Mouse (Mus musculus) midbrain, embryonic 12.5 days (tissue): ENCODE measurements around the gene Vps37c. TPM values are rescaled to one million over a fixed set of nuclear protein-coding genes. Genes with fewer than 3 reads are reported as not detected.

Experiments used
- ATAC-seq: fragments of 200-750 bp; cut with Nextera tagmentation; 2 replicates; pipeline ENCODE4 v1.8.0; 2017; ENCODE audit warnings: low read depth, moderate TSS enrichment, moderate library complexity; ENCODE audit not compliant: low FRiP score
- H3K27ac ChIP-seq: fragments of 300-500 bp; sonication (generic); replicated peaks from 2 replicates; pipeline ENCODE4 v1.5.1; 2016; ENCODE audit warnings: mild to moderate bottlenecking
- H3K27me3 ChIP-seq: fragments of 300-500 bp; sonication (generic); 2 replicates; pipeline ENCODE4 v1.6.1; 2016; ENCODE audit warnings: mild to moderate bottlenecking
- H3K36me3 ChIP-seq: fragments of 300-500 bp; sonication (generic); 2 replicates; pipeline ENCODE4 v1.6.1; 2016
- H3K4me1 ChIP-seq: fragments of 300-500 bp; sonication (generic); 2 replicates; pipeline ENCODE4 v1.6.1; 2016
- H3K4me2 ChIP-seq: fragments of 300-500 bp; sonication (generic); replicated peaks from 2 replicates; pipeline ENCODE4 v1.6.1; 2016; ENCODE audit warnings: mild to moderate bottlenecking, moderate library complexity
- H3K4me3 ChIP-seq: fragments of 300-500 bp; sonication (generic); 2 replicates; pipeline ENCODE4 v1.5.1; 2016; ENCODE audit warnings: mild to moderate bottlenecking
- H3K9ac ChIP-seq: fragments of 300-500 bp; sonication (generic); replicated peaks from 2 replicates; pipeline ENCODE4 v1.6.1; 2016; ENCODE audit warnings: mild to moderate bottlenecking, moderate library complexity
- H3K9me3 ChIP-seq: fragments of 300-500 bp; sonication (generic); 2 replicates; pipeline ENCODE4 v1.6.1; 2016; ENCODE audit warnings: mild to moderate bottlenecking
- WGBS: fragments of 180-500 bp; shearing (Covaris S2); methylation state at CpG from one replicate; pipeline ENCODE4 v1.1.7; 2016; 5-methylcytosine and 5-hydroxymethylcytosine counted together
- polyA plus RNA-seq: library from polyadenylated mRNA; unstranded; fragments of >200 nt; fragmentation: Nextera tagmentation; extraction: Ambion mirVana; gene quantifications from 2 replicates; pipeline ENCODE4 v1.2.1, GENCODE M21; 2016

The Vps37c gene
- polyA plus RNA-seq, 1 experiment from 2014 or later = 30.5 TPM

DNA sequence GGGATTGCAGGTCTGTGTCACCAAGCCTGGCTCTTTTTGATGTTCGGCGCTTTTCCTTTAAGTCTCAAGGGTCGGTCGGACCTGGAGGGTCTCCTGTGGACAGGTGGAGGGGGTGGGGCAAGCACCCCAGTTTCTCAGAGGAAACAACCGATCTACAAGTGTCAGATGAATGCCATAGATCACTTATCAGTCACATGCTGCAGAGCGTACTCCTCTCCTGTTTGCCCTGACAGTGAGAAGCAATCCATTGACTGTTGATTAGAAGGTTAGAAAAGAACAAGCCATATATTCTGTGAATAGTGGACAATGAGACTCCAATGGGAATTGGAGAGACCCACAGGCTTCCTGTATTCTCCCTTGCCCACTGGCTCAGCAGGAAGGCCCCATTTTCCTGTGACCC lies 61.6 kb downstream of the Vps37c start:
- H3K4me3 ChIP-seq = no peak overlapping the region
- H3K9me3 ChIP-seq = no peaks in the 10 kb centered on the region
- 85% methylated on average over 6 of the region's 6 CpGs for WGBS
- ATAC-seq = no peak
- H3K27ac ChIP-seq = no peak overlapping the region
- H3K27me3 ChIP-seq = no peaks in the 10 kb centered on the region; the same call in 1 of the 2 replicates
- H3K9ac ChIP-seq = no peak overlapping the region
- H3K4me2 ChIP-seq = no peak overlapping the region
- no peaks in the 10 kb centered on the region for H3K36me3 ChIP-seq
- 0 out of 2 replicates have a peak, but pooled peaks cover 5% of the 10 kb centered on the region for H3K4me1 ChIP-seq

DNA sequence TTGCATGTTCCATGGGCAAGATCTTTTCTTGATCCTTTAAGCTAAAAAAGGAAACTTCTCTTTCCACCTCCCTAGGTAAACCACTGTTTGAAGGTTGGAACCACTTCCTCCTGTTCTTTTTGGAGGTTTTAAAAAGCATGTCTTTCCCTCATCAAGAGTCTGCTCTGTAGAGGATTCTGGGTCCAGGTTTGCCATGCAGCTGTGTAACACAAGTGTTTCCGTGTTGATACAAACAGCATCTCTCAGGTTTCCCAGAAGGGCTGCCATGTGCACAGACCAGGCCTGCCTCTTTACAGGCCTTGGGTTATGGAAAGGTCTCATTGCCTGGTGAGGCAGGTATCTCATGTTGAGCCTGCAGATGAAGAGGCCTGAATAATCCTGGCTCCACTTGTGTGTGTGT lies 63.1 kb downstream of the Vps37c start:
- Histone ChIP-seq H3K4me2 (no peak overlapping the region), H3K4me3 (no peak overlapping the region), H3K9me3 (no peaks in the 10 kb centered on the region), H3K27me3 (no peaks in the 10 kb centered on the region; the same call in 1 of the 2 replicates), H3K4me1 (0 out of 2 replicates have a peak, but pooled peaks cover 5% of the 10 kb centered on the region), H3K27ac (no peak overlapping the region), H3K36me3 (no peaks in the 10 kb centered on the region), H3K9ac (no peak overlapping the region)
- 82% methylated on average over 1 of the region's 1 CpGs for WGBS
- no peak for ATAC-seq

DNA sequence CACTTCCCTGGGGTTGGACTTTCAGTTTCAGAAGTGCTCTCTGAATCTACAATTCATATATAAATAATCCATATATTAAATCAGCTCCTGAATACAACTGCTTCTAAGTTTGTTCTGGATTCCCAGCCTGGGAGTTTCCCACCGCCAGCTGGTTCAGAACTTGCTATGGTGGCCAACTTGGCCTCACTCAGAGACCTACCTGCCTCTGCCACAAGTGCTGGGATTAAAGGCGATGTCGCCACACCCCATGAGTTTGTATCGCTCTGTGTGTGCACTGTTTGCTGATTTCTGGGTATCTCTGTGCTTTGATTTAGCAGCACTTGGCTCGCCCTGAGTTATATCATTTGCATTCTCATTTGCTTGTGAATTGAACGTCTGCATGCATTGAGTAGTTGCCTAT lies 63.6 kb downstream of the Vps37c start:
- H3K36me3 ChIP-seq = no peaks in the 10 kb centered on the region
- H3K27me3 ChIP-seq = no peaks in the 10 kb centered on the region; the same call in 1 of the 2 replicates
- ATAC-seq = no peak
- H3K27ac ChIP-seq = no peak overlapping the region
- H3K9me3 ChIP-seq = no peaks in the 10 kb centered on the region
- 88% methylated on average over 6 of the region's 6 CpGs for WGBS
- no peak overlapping the region for H3K9ac ChIP-seq
- H3K4me1 ChIP-seq = 0 out of 2 replicates have a peak, but pooled peaks cover 5% of the 10 kb centered on the region
- no peak overlapping the region for H3K4me3 ChIP-seq
- H3K4me2 ChIP-seq = no peak overlapping the region

DNA sequence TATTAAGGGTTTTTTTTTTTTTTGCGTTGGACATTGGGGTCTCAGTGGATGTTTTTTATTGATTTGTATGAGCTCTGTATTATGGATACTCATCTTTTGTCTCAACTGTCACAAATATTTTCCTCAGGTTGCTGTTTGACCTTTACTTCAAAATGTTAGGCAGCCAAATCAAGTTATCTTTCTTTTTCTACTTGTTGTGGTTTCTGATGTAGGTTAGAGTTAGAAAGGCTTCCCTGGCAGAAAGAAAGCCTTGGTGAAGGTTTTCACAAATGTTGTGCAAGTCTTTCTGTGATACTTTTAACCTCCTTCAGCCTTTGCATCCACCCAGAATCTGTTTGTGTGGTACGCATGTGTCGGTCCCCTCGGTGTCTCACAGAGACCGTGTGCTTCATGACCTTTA lies 64.1 kb downstream of the Vps37c start:
- Histone ChIP-seq H3K36me3 (no peaks in the 10 kb centered on the region), H3K9me3 (no peaks in the 10 kb centered on the region), H3K27ac (no peak overlapping the region), H3K27me3 (no peaks in the 10 kb centered on the region; the same call in 1 of the 2 replicates), H3K4me3 (no peak overlapping the region), H3K4me1 (0 out of 2 replicates have a peak, but pooled peaks cover 5% of the 10 kb centered on the region), H3K4me2 (no peak overlapping the region), H3K9ac (no peak overlapping the region)
- no peak for ATAC-seq
- 92% methylated on average over 5 of the region's 5 CpGs for WGBS

DNA sequence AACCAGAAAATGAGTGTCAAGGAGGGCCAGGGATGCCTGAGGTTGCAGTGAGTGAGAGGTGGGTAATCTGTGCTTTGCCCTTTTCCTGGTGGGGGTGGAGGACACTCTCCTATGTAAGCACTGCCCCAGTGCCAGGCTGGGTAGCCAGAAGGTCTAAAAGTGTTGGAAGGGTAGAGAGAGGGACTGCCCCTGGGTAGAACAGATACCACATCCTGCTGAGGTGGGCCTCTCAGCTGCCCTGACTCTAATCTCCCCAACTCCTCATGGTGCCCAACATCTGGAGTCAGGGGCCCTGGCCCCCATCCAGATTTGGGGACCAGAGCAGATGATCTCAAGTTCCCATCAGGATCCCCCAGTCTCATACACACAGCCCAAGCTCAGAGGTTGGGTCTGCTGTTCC lies 68.6 kb downstream of the Vps37c start:
- H3K9me3 ChIP-seq = no peaks in the 10 kb centered on the region
- H3K27ac ChIP-seq = no peak overlapping the region
- no peak for ATAC-seq
- H3K36me3 ChIP-seq = no peaks in the 10 kb centered on the region
- no peaks in the 10 kb centered on the region for H3K4me1 ChIP-seq
- H3K9ac ChIP-seq = no peak overlapping the region
- H3K27me3 ChIP-seq = no peaks in the 10 kb centered on the region
- no peak overlapping the region for H3K4me2 ChIP-seq
- no peak overlapping the region for H3K4me3 ChIP-seq

DNA sequence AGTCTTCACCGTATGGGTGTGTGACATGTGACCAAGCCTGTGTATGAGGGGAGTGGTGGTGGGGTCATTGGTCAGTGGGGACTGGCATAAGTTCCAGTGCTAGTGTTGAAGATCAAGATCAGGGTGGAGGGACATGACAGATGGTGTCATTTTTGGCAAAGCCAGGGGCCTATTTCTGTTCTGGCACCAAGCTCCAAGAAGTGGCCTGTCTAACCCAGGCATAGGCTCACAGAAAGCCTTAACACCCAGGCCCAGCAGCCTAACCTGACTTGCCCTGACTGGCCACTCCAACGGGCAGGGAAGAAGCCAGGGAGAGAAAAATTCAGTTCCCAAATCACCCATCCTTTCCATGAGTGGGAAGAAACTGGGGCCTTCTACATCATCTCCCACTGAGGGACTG lies 69.0 kb downstream of the Vps37c start:
- Histone ChIP-seq H3K4me1 (no peaks in the 10 kb centered on the region), H3K9me3 (no peaks in the 10 kb centered on the region), H3K4me2 (no peak overlapping the region), H3K4me3 (no peak overlapping the region), H3K36me3 (no peaks in the 10 kb centered on the region), H3K9ac (no peak overlapping the region), H3K27me3 (no peaks in the 10 kb centered on the region), H3K27ac (no peak overlapping the region)
- 83% methylated on average over 2 of the region's 2 CpGs for WGBS
- no peak for ATAC-seq

DNA sequence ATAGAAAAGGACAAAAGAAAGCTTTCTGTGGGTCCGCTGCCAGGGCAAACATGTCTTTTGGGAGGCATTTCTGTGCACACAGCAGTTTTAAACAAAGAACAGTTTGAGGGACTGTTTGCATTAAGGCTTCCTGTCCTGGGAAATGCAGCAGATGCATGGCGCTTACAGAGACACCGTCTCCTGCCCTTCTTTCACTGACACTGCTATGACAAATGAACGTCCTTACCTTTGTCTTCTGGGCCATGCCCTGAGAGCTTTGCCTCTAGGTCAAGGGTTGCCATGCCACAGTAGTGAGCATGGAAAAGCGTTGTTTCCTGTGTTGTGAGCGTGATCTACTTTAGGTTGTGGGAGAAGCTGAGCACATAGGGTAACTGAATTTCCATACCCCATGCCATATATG lies 70.2 kb downstream of the Vps37c start:
- Histone ChIP-seq H3K9ac (no peak overlapping the region), H3K36me3 (no peaks in the 10 kb centered on the region), H3K9me3 (no peaks in the 10 kb centered on the region), H3K27ac (no peak overlapping the region), H3K4me2 (no peak overlapping the region), H3K27me3 (no peaks in the 10 kb centered on the region), H3K4me3 (no peak overlapping the region), H3K4me1 (no peaks in the 10 kb centered on the region)
- ATAC-seq = no peak
- 72% methylated on average over 6 of the region's 6 CpGs for WGBS

DNA sequence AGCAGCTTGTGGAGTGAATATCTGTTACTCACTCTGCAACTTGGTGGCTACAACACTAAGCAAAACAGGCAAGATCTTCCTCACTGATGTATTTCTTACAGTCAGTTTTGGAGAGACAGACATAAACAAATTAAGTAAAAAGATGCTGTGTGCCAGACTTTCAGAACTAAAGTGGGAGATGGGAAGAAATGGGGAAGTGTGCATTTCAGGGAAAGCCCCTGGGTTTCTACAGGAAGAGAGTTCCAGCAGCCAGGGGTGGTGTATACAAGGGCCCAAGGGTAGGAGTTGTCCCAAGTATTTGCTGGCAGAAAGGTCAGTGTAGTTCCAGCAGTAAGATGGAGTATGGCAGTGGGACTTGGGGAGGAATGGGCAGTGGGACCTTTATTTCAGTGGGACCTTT lies 71.0 kb downstream of the Vps37c start:
- Histone ChIP-seq H3K9me3 (no peaks in the 10 kb centered on the region), H3K4me1 (no peaks in the 10 kb centered on the region), H3K27ac (no peak overlapping the region), H3K9ac (no peak overlapping the region), H3K27me3 (no peaks in the 10 kb centered on the region), H3K4me2 (no peak overlapping the region), H3K36me3 (no peaks in the 10 kb centered on the region), H3K4me3 (no peak overlapping the region)
- ATAC-seq = no peak

DNA sequence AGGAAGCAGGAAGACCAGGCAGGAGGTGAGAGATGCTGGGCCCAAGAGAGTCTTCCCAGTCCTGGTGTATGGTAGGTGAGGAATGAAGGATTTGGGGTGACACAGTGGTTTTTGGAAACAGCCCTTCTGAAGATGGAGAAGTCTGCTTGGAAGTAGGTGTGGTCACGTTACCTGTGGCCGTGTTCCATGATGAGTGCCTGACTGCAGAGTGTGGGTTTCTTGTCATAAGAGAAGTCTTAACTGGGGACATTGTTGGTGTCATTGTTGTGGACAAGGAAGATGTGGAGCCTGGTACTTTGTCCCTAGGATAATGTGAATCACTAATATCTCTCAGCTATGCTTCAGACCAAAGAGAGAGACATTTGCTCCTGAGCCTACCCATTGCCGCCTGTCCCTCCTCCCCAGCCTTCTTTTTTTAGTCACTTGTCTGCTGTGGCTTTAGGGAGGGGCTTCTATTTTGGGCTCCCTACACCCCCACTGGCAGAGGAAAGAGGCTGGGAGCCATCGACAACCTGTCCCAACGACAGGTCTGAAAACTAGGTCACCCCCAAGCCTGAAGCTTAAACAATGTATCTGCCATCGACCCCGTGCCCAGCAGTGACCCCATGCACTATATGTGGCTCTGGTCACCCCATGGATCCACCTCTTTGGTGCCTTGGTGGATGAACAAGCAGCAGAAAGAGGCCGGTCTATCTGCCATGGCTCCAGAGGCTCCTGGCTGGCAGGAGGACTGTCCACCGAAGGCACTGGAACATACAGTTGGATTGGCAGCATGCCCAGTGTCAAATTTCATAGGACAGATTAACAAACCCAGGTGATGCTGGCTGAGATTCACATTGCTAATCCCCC lies 71.7 kb downstream of the Vps37c start:
- Histone ChIP-seq H3K9ac (no peak overlapping the region), H3K4me3 (no peak overlapping the region), H3K4me1 (no peaks in the 10 kb centered on the region), H3K27me3 (no peaks in the 10 kb centered on the region), H3K4me2 (no peak overlapping the region), H3K9me3 (no peaks in the 10 kb centered on the region), H3K27ac (no peak overlapping the region), H3K36me3 (no peaks in the 10 kb centered on the region)
- ATAC-seq = no peak
- whole genome bisulfite sequencing = 85% methylated on average over 9 of the region's 9 CpGs

DNA sequence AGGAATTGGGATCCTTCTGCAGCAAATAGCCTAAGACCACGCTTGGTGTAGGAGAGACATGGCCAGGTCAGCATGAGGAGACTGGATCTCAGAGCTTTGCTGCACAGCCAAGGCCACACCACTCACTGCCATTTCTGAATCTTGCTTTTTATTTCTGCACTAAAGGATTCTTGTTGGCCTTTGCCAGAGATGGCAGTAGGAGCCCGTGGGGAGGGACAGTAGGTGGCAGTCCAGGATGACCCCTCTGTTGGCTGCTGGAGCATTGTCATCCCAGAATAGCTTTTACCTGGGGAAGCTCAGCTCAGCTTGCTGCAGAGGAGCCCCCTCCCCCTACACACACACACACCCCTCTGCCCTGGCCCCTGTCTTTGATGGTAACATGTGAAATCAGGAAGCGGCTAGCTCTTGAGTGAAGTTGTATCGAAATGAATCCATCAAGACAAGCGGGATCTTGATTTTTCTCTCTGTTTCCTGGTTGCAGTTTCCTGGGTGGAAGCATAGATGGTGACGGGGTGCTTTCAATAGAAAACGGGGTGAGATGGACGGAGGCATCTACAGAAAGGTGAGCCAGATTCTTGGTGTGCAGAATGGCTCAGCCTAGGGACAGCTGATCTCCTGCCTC lies 73.4 kb downstream of the Vps37c start:
- Histone ChIP-seq H3K4me1 (no peaks in the 10 kb centered on the region), H3K27me3 (no peaks in the 10 kb centered on the region), H3K9ac (no peak overlapping the region), H3K4me3 (no peak overlapping the region), H3K4me2 (no peak overlapping the region), H3K9me3 (no peaks in the 10 kb centered on the region), H3K27ac (no peak overlapping the region), H3K36me3 (no peaks in the 10 kb centered on the region)
- 88% methylated on average over 8 of the region's 8 CpGs for WGBS
- ATAC-seq = no peak

DNA sequence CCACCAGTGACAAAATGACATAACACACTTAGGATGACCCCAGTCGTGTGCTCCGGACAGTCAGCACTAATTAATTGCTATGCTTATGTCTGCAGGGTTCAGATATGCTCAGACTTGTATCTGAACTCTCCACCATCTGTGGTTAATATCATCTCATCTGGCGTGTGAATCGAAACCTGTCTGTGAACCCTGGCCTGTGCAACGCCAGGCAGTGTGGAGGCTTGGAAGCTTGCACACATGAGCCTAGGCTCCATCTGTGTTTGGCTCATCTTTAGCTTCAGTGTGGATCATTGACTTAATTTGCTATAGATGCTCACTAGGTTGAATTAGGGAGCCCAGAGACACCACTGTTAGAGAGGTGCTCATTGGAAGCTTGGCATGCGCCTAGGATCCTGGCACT lies 73.9 kb downstream of the Vps37c start:
- Histone ChIP-seq H3K36me3 (no peaks in the 10 kb centered on the region), H3K27ac (no peak overlapping the region), H3K9me3 (no peaks in the 10 kb centered on the region), H3K4me1 (no peaks in the 10 kb centered on the region), H3K4me3 (no peak overlapping the region), H3K4me2 (no peak overlapping the region), H3K9ac (no peak overlapping the region), H3K27me3 (no peaks in the 10 kb centered on the region)
- ATAC-seq = no peak
- WGBS = 92% methylated on average over 6 of the region's 6 CpGs

DNA sequence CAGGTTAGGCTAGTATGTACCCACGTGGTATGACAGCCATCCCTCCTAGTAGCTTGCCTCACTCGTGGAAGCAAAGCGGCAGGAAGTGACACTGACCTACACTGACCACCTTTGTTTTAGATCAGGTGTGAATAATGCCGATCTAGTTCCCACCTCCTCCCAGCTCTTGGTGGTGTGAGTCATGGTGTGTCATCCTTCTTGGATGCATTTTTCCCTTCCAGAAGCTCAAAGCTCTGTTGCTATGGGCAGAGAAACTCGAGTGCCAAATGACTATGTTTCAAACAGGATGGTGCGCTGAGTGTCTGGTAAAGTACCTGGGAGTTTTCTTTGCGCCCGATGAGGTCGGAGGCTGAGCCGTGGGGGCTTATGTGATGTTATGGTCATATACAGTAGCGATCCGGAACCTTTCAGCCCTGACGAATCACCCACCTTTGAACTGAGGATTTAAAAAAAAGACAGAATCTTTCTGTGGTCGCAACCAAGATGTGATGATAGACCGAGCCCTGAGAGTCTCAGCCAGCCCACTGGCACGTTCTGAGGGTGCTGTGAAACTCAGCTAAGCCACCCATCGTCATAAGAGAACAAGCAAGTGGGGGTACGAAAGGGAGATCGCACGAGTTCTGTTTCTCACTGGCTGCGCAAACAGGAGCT lies 75.0 kb downstream of the Vps37c start:
- Histone ChIP-seq H3K9me3 (no peaks in the 10 kb centered on the region), H3K4me1 (no peaks in the 10 kb centered on the region), H3K27me3 (no peaks in the 10 kb centered on the region), H3K9ac (no peak overlapping the region), H3K27ac (no peak overlapping the region), H3K4me2 (no peak overlapping the region), H3K4me3 (no peak overlapping the region), H3K36me3 (no peaks in the 10 kb centered on the region)
- ATAC-seq = no peak
- 85% methylated on average over 21 of the region's 21 CpGs for WGBS
